Mouse (Mus musculus): ENCODE results near the gene Degs2.

- no peak for TF ChIP-seq POLR2A (IDR thresholded peaks at IDR 0.05; ENCODE audit: low read depth, low read length)
- TF ChIP-seq CTCF (conservative IDR thresholded peaks at IDR 0.05; ENCODE audit: insufficient read depth, insufficient read length, low read depth, low read length), result no peak
Observed at GRCm38 (mm10) chr12:108674502-108674901, 27.6 kb downstream of the Degs2 start.
